Mouse (Mus musculus) forebrain, embryonic 14.5 days (tissue): ENCODE measurements at regions not wholly inside any gene's neighbourhood (a gene's known extent, or its start where the extent isn't known, plus 50 kb on each side); places are given as distances from the start of the nearest gene placed in this dataset.
A peak's percentile ranks its signal among the peaks of the same experiment; 100 is the strongest.

ENCODE experiments used
- ATAC-seq: fragments of 200-750 bp; cut with Nextera tagmentation; 2 replicates; pipeline ENCODE4 v1.8.0; 2017; ENCODE audit warnings: mild to moderate bottlenecking, moderate library complexity
- DNase-seq: peaks from one replicate; pipeline ENCODE4 v3.0.0-alpha.2; 2015; ENCODE audit warnings: low spot score
- H3K27ac ChIP-seq: fragments of 300-500 bp; sonication (generic); 2 replicates; pipeline ENCODE4 v1.5.1; 2014; ENCODE audit warnings: low read depth, mild to moderate bottlenecking, control low read depth, low read length, moderate library complexity
- H3K27me3 ChIP-seq: fragments of 300-500 bp; sonication (generic); replicated peaks from 2 replicates; pipeline ENCODE4 v1.6.1; 2014; ENCODE audit warnings: low read length, control low read depth, mixed read lengths; ENCODE audit not compliant: control insufficient read depth, insufficient read depth
- H3K36me3 ChIP-seq: fragments of 300-500 bp; sonication (generic); 2 replicates; pipeline ENCODE4 v1.6.1; 2014; ENCODE audit warnings: low read length, control low read depth; ENCODE audit not compliant: control insufficient read depth, insufficient read depth
- H3K4me1 ChIP-seq: fragments of 300-500 bp; sonication (generic); 2 replicates; pipeline ENCODE4 v1.6.1; 2014; ENCODE audit warnings: antibody characterized with exemption, low read length, control low read depth; ENCODE audit not compliant: control insufficient read depth, insufficient read depth
- H3K4me2 ChIP-seq: fragments of 300-500 bp; sonication (generic); 2 replicates; pipeline ENCODE4 v1.6.1; 2014; ENCODE audit warnings: mild to moderate bottlenecking, control low read depth, low read length
- H3K4me3 ChIP-seq: fragments of 300-500 bp; sonication (generic); 2 replicates; pipeline ENCODE4 v1.5.1; 2014; ENCODE audit warnings: low read depth, low read length, control low read depth
- H3K9ac ChIP-seq: fragments of 300-500 bp; sonication (generic); 2 replicates; pipeline ENCODE4 v1.6.1; 2014; ENCODE audit warnings: mild to moderate bottlenecking, low read length, control low read depth, moderate library complexity
- H3K9me3 ChIP-seq: fragments of 300-500 bp; sonication (generic); replicated peaks from 2 replicates; pipeline ENCODE4 v1.6.1; 2016; ENCODE audit warnings: low read length, control low read depth, mixed read lengths; ENCODE audit not compliant: control insufficient read depth
- WGBS: fragments of 180-500 bp; shearing (Covaris S2); extraction: QIAGEN DNeasy Blood & Tissue Kit; methylation state at CpG from one replicate; pipeline ENCODE4 v1.1.7; 2014; 5-methylcytosine and 5-hydroxymethylcytosine counted together

DNA sequence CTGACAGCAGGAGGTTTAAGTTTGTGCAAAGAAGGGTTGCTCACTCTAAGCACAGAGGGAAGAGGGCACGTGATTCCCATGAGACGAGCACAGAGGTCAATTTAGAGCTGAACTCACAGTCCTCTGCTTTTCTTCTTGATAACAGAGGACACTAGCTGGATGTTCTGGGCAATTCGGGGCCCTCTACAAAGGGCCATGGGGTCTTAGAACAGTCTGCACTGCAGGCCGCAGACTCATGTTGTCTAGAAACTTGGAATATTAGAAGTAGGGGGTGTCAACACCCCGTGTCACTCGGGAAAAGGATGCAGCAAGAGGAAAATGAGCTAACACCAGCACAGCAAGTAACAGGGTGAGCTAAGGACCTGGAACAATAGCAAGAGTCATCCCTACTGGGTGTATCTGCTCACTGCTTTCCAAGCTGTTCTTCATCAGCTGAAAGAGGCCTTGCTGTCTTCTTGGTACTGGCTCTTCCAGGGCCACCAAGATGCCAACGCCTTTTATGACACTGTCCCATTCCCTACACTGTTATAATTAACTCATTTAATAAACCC, 58.5 kb upstream of the Gm45716 start:
- DNase-seq, result no peak
- no peak overlapping the region for H3K4me3 ChIP-seq
- H3K9ac ChIP-seq, result no peak overlapping the region
- no peaks in the 10 kb centered on the region for H3K9me3 ChIP-seq
- no peak overlapping the region for H3K27ac ChIP-seq
- no peaks in the 10 kb centered on the region for H3K27me3 ChIP-seq
- no peak for ATAC-seq
- H3K36me3 ChIP-seq, result no peaks in the 10 kb centered on the region
- no peak overlapping the region for H3K4me2 ChIP-seq
- H3K4me1 ChIP-seq, result 0 out of 2 replicates have a peak, but pooled peaks cover 10% of the 10 kb centered on the region
- 84% methylated on average over 7 of the region's 7 CpGs for WGBS

DNA sequence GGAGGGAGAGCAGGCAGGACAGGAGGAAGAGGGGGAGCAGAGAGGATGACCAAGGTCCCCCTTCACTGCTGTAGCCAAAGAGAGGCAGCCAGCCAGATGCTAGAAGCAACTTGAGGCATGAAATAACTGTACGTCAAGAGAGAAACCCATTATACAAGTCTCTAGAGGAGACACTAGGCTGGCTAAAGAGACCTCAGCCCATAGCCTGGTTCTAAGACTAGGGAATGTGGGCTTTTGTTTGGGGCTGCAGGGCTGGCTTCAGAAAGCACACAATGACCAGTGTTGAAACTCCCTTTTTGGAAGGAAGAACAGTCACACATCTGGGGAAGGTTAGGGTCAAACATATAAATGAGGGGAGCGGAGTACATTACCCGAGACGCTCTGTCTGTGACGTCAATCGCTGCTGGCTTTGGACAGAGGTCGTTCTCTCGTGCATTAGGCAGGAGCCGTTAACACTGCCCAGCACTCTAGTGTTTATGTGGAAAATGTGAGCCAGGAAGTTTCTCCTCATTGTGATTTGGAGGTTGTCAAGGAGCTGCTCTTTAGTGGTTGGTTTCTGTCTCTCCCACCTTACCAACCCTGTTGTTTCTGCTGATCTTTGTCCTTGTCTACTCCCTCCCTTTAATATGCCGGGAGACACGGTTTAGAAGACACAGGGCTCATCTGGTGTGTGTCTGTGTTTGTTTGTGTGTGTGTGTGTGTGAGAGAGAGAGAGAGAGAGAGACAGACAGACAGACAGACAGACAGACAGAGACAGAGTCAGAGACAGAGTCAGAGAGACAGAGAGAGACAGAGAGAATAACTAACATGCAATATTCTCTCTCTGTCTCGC, 57.5 kb upstream of the Gm45716 start:
- Histone ChIP-seq H3K27me3 (no peaks in the 10 kb centered on the region), H3K27ac (no peak overlapping the region), H3K36me3 (no peaks in the 10 kb centered on the region), H3K4me1 (0 out of 2 replicates have a peak, but pooled peaks cover 10% of the 10 kb centered on the region), H3K9me3 (no peaks in the 10 kb centered on the region), H3K9ac (no peak overlapping the region), H3K4me2 (no peak overlapping the region), H3K4me3 (no peak overlapping the region)
- ATAC-seq (peak; percentile 32; the same call in 1 of the 2 replicates), DNase-seq (no peak)
- 49% methylated on average over 12 of the region's 12 CpGs for WGBS

DNA sequence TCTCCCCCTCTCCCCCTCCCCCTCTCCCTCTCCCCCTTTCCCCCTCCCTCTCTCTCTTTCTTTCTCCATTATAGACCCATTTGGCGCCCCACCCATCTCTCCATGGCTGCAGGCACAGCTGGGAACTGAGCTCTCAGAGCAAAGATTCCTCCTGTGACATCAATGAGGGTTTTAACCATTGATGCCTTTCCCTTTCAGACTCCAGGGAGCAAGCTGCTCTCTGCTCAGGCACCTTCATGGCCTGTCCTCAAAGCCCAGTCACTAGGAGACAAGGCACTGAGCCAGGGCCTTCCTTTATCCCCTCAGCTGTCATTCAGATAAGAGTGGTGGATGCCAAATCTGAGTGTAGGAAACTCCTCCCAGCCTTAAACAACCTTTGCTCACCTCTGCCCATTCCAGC, 56.8 kb upstream of the Gm45716 start:
- H3K9ac ChIP-seq, result no peak overlapping the region
- no peaks in the 10 kb centered on the region for H3K36me3 ChIP-seq
- no peaks in the 10 kb centered on the region for H3K9me3 ChIP-seq
- H3K27ac ChIP-seq, result no peak overlapping the region
- WGBS, result no CpG with 5 or more reads among the region's 1 CpGs
- peak; percentile 66; the same call in 1 of the 2 replicates for ATAC-seq
- no peak overlapping the region for H3K4me2 ChIP-seq
- H3K27me3 ChIP-seq, result no peaks in the 10 kb centered on the region
- no peak overlapping the region for H3K4me3 ChIP-seq
- H3K4me1 ChIP-seq, result 0 out of 2 replicates have a peak, but pooled peaks cover 10% of the 10 kb centered on the region
- DNase-seq, result peak; percentile 65

DNA sequence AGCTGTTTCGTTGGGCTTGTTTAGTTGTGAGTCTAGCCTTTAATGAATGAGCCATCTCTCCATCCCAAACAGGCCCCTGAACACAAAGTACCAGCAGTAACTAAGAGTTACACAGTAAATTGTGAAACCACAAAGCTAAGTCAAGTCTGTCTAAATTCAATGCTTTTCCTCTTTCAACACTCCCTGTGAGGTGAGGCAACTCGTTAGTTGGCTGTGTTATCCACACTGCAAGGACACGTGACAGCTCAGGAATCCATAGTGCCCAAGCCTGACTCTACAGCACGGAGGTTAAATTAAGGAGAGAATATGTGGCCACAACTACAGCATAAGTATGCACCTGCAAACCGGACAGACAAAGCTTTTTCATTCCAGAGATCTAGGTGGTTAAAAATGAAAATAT, 54.9 kb upstream of the Gm45716 start:
- Histone ChIP-seq H3K27ac (no peak overlapping the region), H3K36me3 (no peaks in the 10 kb centered on the region), H3K4me3 (no peak overlapping the region), H3K4me2 (no peak overlapping the region), H3K9me3 (no peaks in the 10 kb centered on the region), H3K9ac (no peak overlapping the region), H3K4me1 (0 out of 2 replicates have a peak, but pooled peaks cover 10% of the 10 kb centered on the region), H3K27me3 (no peaks in the 10 kb centered on the region)
- WGBS, result 55% methylated on average over 5 of the region's 5 CpGs
- DNase-seq (no peak), ATAC-seq (no peak)

DNA sequence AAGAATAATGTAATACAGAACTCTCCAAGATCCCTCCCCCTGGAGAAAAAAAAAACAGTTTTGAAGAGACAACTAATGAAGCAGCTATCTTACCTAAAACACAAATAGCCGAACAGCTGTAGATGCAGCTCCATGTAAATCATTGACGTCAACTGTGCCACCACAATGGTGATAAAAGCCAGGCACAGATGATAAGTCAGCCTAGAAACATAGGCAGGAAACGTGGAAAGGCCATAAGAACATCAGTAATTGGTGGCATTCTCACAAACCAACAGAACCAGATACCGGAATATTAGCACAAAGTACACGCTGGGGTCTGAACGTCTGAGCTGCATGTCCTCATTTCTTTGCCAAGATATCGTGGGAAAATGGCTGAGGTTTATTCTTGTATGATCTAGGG, 51.2 kb upstream of the Gm45716 start:
- no peak for DNase-seq
- 91% methylated on average over 7 of the region's 7 CpGs for WGBS
- Histone ChIP-seq H3K36me3 (no peaks in the 10 kb centered on the region), H3K4me2 (no peak overlapping the region), H3K9me3 (no peaks in the 10 kb centered on the region), H3K4me3 (no peak overlapping the region), H3K4me1 (no peaks in the 10 kb centered on the region), H3K27me3 (no peaks in the 10 kb centered on the region), H3K27ac (no peak overlapping the region), H3K9ac (no peak overlapping the region)
- no peak for ATAC-seq
